Mouse (Mus musculus): Measurements from ENCODE around the gene Zfp335. TPM values are rescaled to one million over a fixed set of nuclear protein-coding genes. Genes with fewer than 3 reads are reported as not detected.

Zfp335 gene
- total RNA-seq, 2 experiments from 2014 or later: 29.0 to 30.9 TPM

- Histone ChIP-seq H3K27ac (no peak overlapping the region), H3K4me3 (no peak overlapping the region)
- no peak for DNase-seq (ENCODE audit: low spot score in 2 of 2)
- no peak for TF ChIP-seq CTCF (conservative IDR thresholded peaks at IDR 0.05)
These were observed 11.7 kb downstream of the Zfp335 start for GRCm38 (mm10) chr2:164899723-164900459.

- no peak overlapping the region for H3K4me3 ChIP-seq
- H3K27ac ChIP-seq: no peak overlapping the region
- no peak for DNase-seq (ENCODE audit: low spot score in 2 of 2)
- no peak for TF ChIP-seq CTCF (conservative IDR thresholded peaks at IDR 0.05)
These were observed 12.5 kb downstream of the Zfp335 start for GRCm38 (mm10) chr2:164899034-164899433.

GRCm38 (mm10) chr2:164898008-164898407 is 13.5 kb downstream of the Zfp335 start:
- peak; percentile 36 for TF ChIP-seq CTCF (conservative IDR thresholded peaks at IDR 0.05)
- Histone ChIP-seq H3K4me3 (no peak overlapping the region), H3K27ac (no peak overlapping the region)
- no peak for DNase-seq (ENCODE audit: low spot score in 2 of 2)

- H3K4me3 ChIP-seq: no peak overlapping the region
- no peak for DNase-seq (ENCODE audit: low spot score in 2 of 2)
- TF ChIP-seq CTCF (conservative IDR thresholded peaks at IDR 0.05): no peak
- H3K27ac ChIP-seq: peak overlapping the region; percentile 23; the same call in 1 of the 2 replicates
These were observed 15.7 kb downstream of the Zfp335 start for GRCm38 (mm10) chr2:164895885-164896284.

GRCm38 (mm10) chr2:164894644-164895043 is 16.9 kb downstream of the Zfp335 start:
- DNase-seq (ENCODE audit: low spot score in 2 of 2): no peak
- Histone ChIP-seq H3K4me3 (no peak overlapping the region), H3K27ac (no peak overlapping the region)
- peak; percentile 45 for TF ChIP-seq CTCF (conservative IDR thresholded peaks at IDR 0.05)

GRCm38 (mm10) chr2:164894048-164894447 is 17.5 kb downstream of the Zfp335 start:
- Histone ChIP-seq H3K27ac (no peak overlapping the region; the same call in 1 of the 2 replicates), H3K4me3 (no peak overlapping the region)
- no peak for TF ChIP-seq CTCF (conservative IDR thresholded peaks at IDR 0.05)
- no peak for DNase-seq (ENCODE audit: low spot score in 2 of 2)

- Histone ChIP-seq H3K4me3 (no peak overlapping the region), H3K27ac (peak overlapping the region; percentile 67; the same call in 1 of the 2 replicates)
- TF ChIP-seq CTCF (conservative IDR thresholded peaks at IDR 0.05): no peak
- no peak for DNase-seq (ENCODE audit: low spot score in 2 of 2)
These were observed 18.8 kb downstream of the Zfp335 start for GRCm38 (mm10) chr2:164892696-164893216.

- no peak for TF ChIP-seq CTCF (conservative IDR thresholded peaks at IDR 0.05)
- no peak for DNase-seq (ENCODE audit: low spot score in 2 of 2)
- Histone ChIP-seq H3K4me3 (no peak overlapping the region), H3K27ac (peak overlapping the region; percentile 67; the same call in 1 of the 2 replicates)
These were observed 19.5 kb downstream of the Zfp335 start for GRCm38 (mm10) chr2:164891908-164892695.

GRCm38 (mm10) chr2:164891056-164891834 is 20.3 kb downstream of the Zfp335 start:
- DNase-seq (ENCODE audit: low spot score in 2 of 2): no peak
- H3K4me3 ChIP-seq: no peak overlapping the region
- no peak for TF ChIP-seq CTCF (conservative IDR thresholded peaks at IDR 0.05)
- peak overlapping the region; percentile 43; the same call in 1 of the 2 replicates for H3K27ac ChIP-seq

- DNase-seq (ENCODE audit: low spot score in 2 of 2): no peak
- no peak overlapping the region for H3K4me3 ChIP-seq
- TF ChIP-seq CTCF (conservative IDR thresholded peaks at IDR 0.05): no peak
- H3K27ac ChIP-seq: no peak overlapping the region
These were observed 21.0 kb downstream of the Zfp335 start for GRCm38 (mm10) chr2:164890411-164891049.

GRCm38 (mm10) chr2:164889960-164890359 is 21.6 kb downstream of the Zfp335 start:
- DNase-seq (ENCODE audit: low spot score in 2 of 2): no peak
- Histone ChIP-seq H3K27ac (no peak overlapping the region), H3K4me3 (no peak overlapping the region)
- TF ChIP-seq CTCF (conservative IDR thresholded peaks at IDR 0.05): no peak

- no peak for TF ChIP-seq CTCF (conservative IDR thresholded peaks at IDR 0.05)
- no peak overlapping the region for H3K4me3 ChIP-seq
- DNase-seq (ENCODE audit: low spot score in 2 of 2): no peak
- no peak overlapping the region for H3K27ac ChIP-seq
These were observed 22.6 kb downstream of the Zfp335 start for GRCm38 (mm10) chr2:164888996-164889395.
